Mouse (Mus musculus) G1E (cell line): ENCODE results near the gene Qsox1.

Source experiments
- CTCF ChIP-seq: IDR thresholded peaks from 2 replicates; pipeline ENCODE4 v1.5.1; 2012; ENCODE audit warnings: low read depth, low read length, inconsistent platforms, mixed read lengths
- GATA1 ChIP-seq: IDR thresholded peaks from 2 replicates; pipeline ENCODE4 v1.6.1; 2012; ENCODE audit warnings: borderline replicate concordance, low read length, inconsistent platforms, mixed read lengths
- GATA2 ChIP-seq: IDR thresholded peaks from 2 replicates; pipeline ENCODE4 v1.6.1; 2012; ENCODE audit warnings: low read depth, low read length, inconsistent platforms, borderline replicate concordance
- POLR2AphosphoS5 ChIP-seq: IDR thresholded peaks from 2 replicates; pipeline ENCODE4 v1.6.1; 2012; ENCODE audit warnings: low read depth, low read length, inconsistent platforms; ENCODE audit not compliant: insufficient replicate concordance
- TAL1 ChIP-seq: conservative IDR thresholded peaks from 2 replicates; pipeline ENCODE4 v1.6.1; 2012; ENCODE audit warnings: low read depth, low read length, inconsistent platforms, mixed read lengths

DNA sequence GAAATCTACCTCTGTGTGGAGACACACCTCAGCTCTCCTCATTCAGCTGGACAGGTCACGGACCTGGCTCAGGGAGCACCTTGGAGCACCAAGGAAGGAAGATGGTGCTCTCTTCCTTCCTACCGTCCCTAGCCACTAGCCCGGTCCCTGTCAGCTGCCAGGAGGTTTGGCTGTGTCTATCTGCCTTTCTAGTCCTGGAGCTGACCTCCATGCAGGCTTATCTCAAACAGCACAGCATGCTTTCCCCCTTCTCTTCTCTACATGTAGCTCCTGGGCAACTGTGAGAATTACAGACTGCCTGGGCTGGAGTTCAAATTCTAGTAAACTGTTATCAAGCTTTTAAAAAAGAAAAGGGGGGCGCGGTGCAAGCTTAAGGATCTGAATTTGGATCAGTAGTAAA is 40.3 kb upstream of the Qsox1 start:
- TF ChIP-seq GATA1 (no peak), CTCF (no peak), GATA2 (no peak), TAL1 (no peak), POLR2AphosphoS5 (no peak)
